In the genomic region with DNA sequence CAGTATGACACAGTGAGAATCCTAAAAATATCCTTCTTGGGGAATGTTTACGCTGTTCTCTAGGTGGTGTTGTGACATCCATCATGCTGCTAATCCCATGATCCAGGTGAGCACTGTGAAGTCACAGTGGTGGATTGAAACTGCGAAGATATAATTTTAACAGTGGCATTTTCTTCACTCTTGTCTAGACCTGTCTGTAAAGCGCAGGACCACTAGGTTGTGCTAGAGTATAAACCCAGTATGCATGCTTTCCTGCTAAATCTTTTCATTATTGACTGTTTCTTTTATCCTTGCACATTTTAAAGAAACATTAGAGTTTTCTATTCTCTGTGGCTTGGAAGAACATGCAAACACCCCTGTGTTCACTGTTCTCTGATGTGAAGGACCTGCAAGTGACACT, we compare ENCODE assay signal across 11 mouse cellular contexts. TPM values are rescaled to one million over a fixed set of nuclear protein-coding genes. Genes with fewer than 3 reads are reported as not detected.
A peak's percentile ranks its signal among the peaks of the same experiment; 100 is the strongest.
DNase-seq lines count a peak whose midpoint lies in the region; ATAC-seq lines count a peak whose summit lies in the region.
"Had no signal": no experiment of that assay in that cellular context is flagged by ENCODE, and none has a peak within 500 bp of the region (broad histone marks: within the 10 kb centered on the region; RNA-seq: fewer than 3 reads in every experiment).

No protein-coding gene starts in this region.

- no peak for ATAC-seq in megakaryocyte progenitor cell, adult 5-6 weeks (replicated peaks; ENCODE audit: poor library complexity)

- DNase-seq in embryo, embryonic 11 days: peak; percentile 24
- no peak for DNase-seq in embryo, embryonic 9.5 days (ENCODE audit: extremely low spot score)
- DNase-seq in layer of hippocampus, adult 11-12 months (ENCODE audit: low spot score): peak; percentile 31
- DNase-seq in layer of hippocampus, adult 9-11 months: no peak
- DNase-seq in thymus, postnatal 0 days (ENCODE audit: low spot score): peak; percentile 14
- DNase-seq in thymus, postnatal 36 days: no peak
- DNase-seq in gastrocnemius, postnatal 10 days: no peak
- DNase-seq: thymus, postnatal 25 days had no signal

RNA-seq across cellular contexts. Expression of a gene that starts 57.8 kb away (rescaled TPM):
- polyA plus RNA-seq in thymus, postnatal 0 days (2015; fragmentation: Nextera tagmentation; extraction: Ambion mirVana): 0.05 TPM in 1 of 2 replicates, not detected in the other
- total RNA-seq in megakaryocyte progenitor cell, adult 5-6 weeks (2015): not detected in 2 replicates
- not detected in 2 replicates for total RNA-seq in megakaryocyte progenitor cell, adult 5-6 weeks (2017)
- total RNA-seq in gastrocnemius, postnatal 10 days (2021): 1 to 10 TPM; 5.4 to 8.2 TPM
- polyA plus RNA-seq: intestine, embryonic 14.5 days; limb, embryonic 11.5 days had no signal

Comparison
In these comparisons a context has a peak if more than half of its experiments do, and no peak if none do; other contexts are left out.
1. DNase-seq: peak in embryo, embryonic 11 days (single experiment), layer of hippocampus, adult 11-12 months (single experiment) and thymus, postnatal 0 days (single experiment); none in embryo, embryonic 9.5 days (single experiment), layer of hippocampus, adult 9-11 months (single experiment), thymus, postnatal 36 days (0 of 2) and gastrocnemius, postnatal 10 days (single experiment).
2. RNA of a gene that starts 57.8 kb away (total RNA-seq): 5.4 to 8.2 TPM in gastrocnemius, postnatal 10 days; not detected in megakaryocyte progenitor cell, adult 5-6 weeks; every median in the first group is over 4 times any median in the second.